Mouse (Mus musculus) forebrain, embryonic 10.5 days (tissue): ENCODE measurements around the gene Gpr179. TPM values are rescaled to one million over a fixed set of nuclear protein-coding genes. Genes with fewer than 3 reads are reported as not detected.

ENCODE experiments used
- DNase-seq: peaks from one replicate; pipeline ENCODE4 v3.0.0-alpha.2; 2017; ENCODE audit warnings: low spot score; ENCODE audit errors: extremely low spot score
- H3K27ac ChIP-seq: fragments of 300-500 bp; sonication (generic); 2 replicates; pipeline ENCODE4 v1.5.1; 2016; ENCODE audit warnings: mild to moderate bottlenecking
- H3K27me3 ChIP-seq: fragments of 300-500 bp; sonication (generic); 2 replicates; pipeline ENCODE4 v1.6.1; 2016; ENCODE audit warnings: mild to moderate bottlenecking; ENCODE audit not compliant: poor library complexity, severe bottlenecking
- H3K36me3 ChIP-seq: fragments of 300-500 bp; sonication (generic); replicated peaks from 2 replicates; pipeline ENCODE4 v1.6.1; 2016; ENCODE audit warnings: mild to moderate bottlenecking, moderate library complexity
- H3K4me1 ChIP-seq: fragments of 300-500 bp; sonication (generic); 2 replicates; pipeline ENCODE4 v1.6.1; 2016
- H3K4me3 ChIP-seq: fragments of 300-500 bp; sonication (generic); 2 replicates; pipeline ENCODE4 v1.5.1; 2016; ENCODE audit warnings: mild to moderate bottlenecking, moderate library complexity
- H3K9me3 ChIP-seq: fragments of 300-500 bp; sonication (generic); 2 replicates; pipeline ENCODE4 v1.6.1; 2016; ENCODE audit warnings: mild to moderate bottlenecking, moderate library complexity
- WGBS: fragments of 180-500 bp; shearing (Covaris S2); methylation state at CpG from one replicate; pipeline ENCODE4 v1.1.7; 2016; 5-methylcytosine and 5-hydroxymethylcytosine counted together
- polyA plus RNA-seq: library from polyadenylated mRNA; unstranded; fragments of >200 nt; fragmentation: Nextera tagmentation; extraction: Ambion mirVana; gene quantifications from 2 replicates; pipeline ENCODE4 v1.2.1, GENCODE M21; 2016

Gene Gpr179
- polyA plus RNA-seq, 1 experiment from 2014 or later, result 0.04 TPM

GRCm38 (mm10) chr11:97289276-97290230 lies 62.3 kb downstream of the Gpr179 start:
- WGBS, result 56% methylated on average over 12 of the region's 12 CpGs
- H3K9me3 ChIP-seq, result no peaks in the 10 kb centered on the region
- no peaks in the 10 kb centered on the region for H3K36me3 ChIP-seq
- DNase-seq, result no peak
- H3K4me3 ChIP-seq, result no peak overlapping the region
- H3K4me1 ChIP-seq, result peaks cover 10% of the 10 kb centered on the region
- peak overlapping the region; percentile 42; the same call in 1 of the 2 replicates for H3K27ac ChIP-seq
- no peaks in the 10 kb centered on the region for H3K27me3 ChIP-seq

GRCm38 (mm10) chr11:97287643-97288042 lies 64.2 kb downstream of the Gpr179 start:
- no peak overlapping the region for H3K4me3 ChIP-seq

GRCm38 (mm10) chr11:97286973-97287372 lies 64.9 kb downstream of the Gpr179 start:
- no peak overlapping the region for H3K4me3 ChIP-seq
- H3K9me3 ChIP-seq, result no peaks in the 10 kb centered on the region
- no peak overlapping the region for H3K27ac ChIP-seq
- H3K4me1 ChIP-seq, result peaks cover 10% of the 10 kb centered on the region
- no peaks in the 10 kb centered on the region for H3K36me3 ChIP-seq
- DNase-seq, result no peak
- H3K27me3 ChIP-seq, result no peaks in the 10 kb centered on the region
- 57% methylated on average over 6 of the region's 6 CpGs for WGBS

More at GRCm38 (mm10) chr11:97287643-97288042, 64.2 kb downstream of the Gpr179 start:
- Histone ChIP-seq H3K9me3 (no peaks in the 10 kb centered on the region), H3K36me3 (no peaks in the 10 kb centered on the region), H3K27ac (no peak overlapping the region), H3K4me1 (peaks cover 10% of the 10 kb centered on the region), H3K27me3 (no peaks in the 10 kb centered on the region)
- DNase-seq, result no peak

- Histone ChIP-seq H3K27me3 (peaks cover 3% of the 10 kb centered on the region; the same call in 1 of the 2 replicates), H3K27ac (no peak overlapping the region), H3K4me3 (no peak overlapping the region), H3K36me3 (no peaks in the 10 kb centered on the region), H3K9me3 (no peaks in the 10 kb centered on the region), H3K4me1 (peaks cover 10% of the 10 kb centered on the region)
- DNase-seq, result no peak
- WGBS, result 83% methylated on average over 9 of the region's 9 CpGs
Observed at GRCm38 (mm10) chr11:97285852-97286775, 65.8 kb downstream of the Gpr179 start.

GRCm38 (mm10) chr11:97284854-97285253 lies 67.0 kb downstream of the Gpr179 start:
- no peak for DNase-seq
- Histone ChIP-seq H3K27ac (no peak overlapping the region), H3K4me3 (no peak overlapping the region), H3K9me3 (no peaks in the 10 kb centered on the region), H3K4me1 (peaks cover 7% of the 10 kb centered on the region), H3K27me3 (peaks cover 3% of the 10 kb centered on the region; the same call in 1 of the 2 replicates), H3K36me3 (no peaks in the 10 kb centered on the region)
- WGBS, result 79% methylated on average over 4 of the region's 4 CpGs

- 92% methylated on average over 6 of the region's 6 CpGs for WGBS
- Histone ChIP-seq H3K27me3 (peaks cover 3% of the 10 kb centered on the region; the same call in 1 of the 2 replicates), H3K27ac (no peak overlapping the region), H3K9me3 (no peaks in the 10 kb centered on the region), H3K4me1 (peaks cover 19% of the 10 kb centered on the region), H3K4me3 (no peak overlapping the region), H3K36me3 (peaks cover under 1% of the 10 kb centered on the region; the same call in 1 of the 2 replicates)
- no peak for DNase-seq
Observed at GRCm38 (mm10) chr11:97282179-97282578, 69.7 kb downstream of the Gpr179 start.

Other genes with a start within 250 kb of the Gpr179 start
- gene Tbx21, start 236.7 kb downstream of the Gpr179 start, polyA plus RNA-seq, result 0.23 and 0.37 TPM in 2 replicates
- 3.9 and 4.0 TPM in 2 replicates for gene Tbkbp1, start 200.6 kb downstream of the Gpr179 start, polyA plus RNA-seq
- gene Kpnb1, start 164.2 kb downstream of the Gpr179 start, polyA plus RNA-seq, result 98.3 and 99.9 TPM in 2 replicates
- gene Npepps, start 71.4 kb downstream of the Gpr179 start, polyA plus RNA-seq, result 96.2 and 101 TPM in 2 replicates
- gene Mrpl45, start 36.4 kb downstream of the Gpr179 start, polyA plus RNA-seq, result 66.5 and 69.5 TPM in 2 replicates
- 3.8 and 4.2 TPM in 2 replicates for gene Socs7, start 10.5 kb upstream of the Gpr179 start, polyA plus RNA-seq
- gene Arhgap23, start 63.5 kb upstream of the Gpr179 start, polyA plus RNA-seq, result 1.6 and 2.2 TPM in 2 replicates
- 0.30 and 0.41 TPM in 2 replicates for gene 4933428G20Rik, start 148.3 kb upstream of the Gpr179 start, polyA plus RNA-seq
- gene Srcin1, start 224.1 kb upstream of the Gpr179 start, polyA plus RNA-seq, result 0.91 and 1.1 TPM in 2 replicates